Mouse (Mus musculus) adrenal gland, adult 8-10 months (tissue): Measurements from ENCODE around the gene Ajm1. TPM values are rescaled to one million over a fixed set of nuclear protein-coding genes. Genes with fewer than 3 reads are reported as not detected.
"Not testable (repeated sequence)": the region's sequence is repeated elsewhere in the genome, so short reads cannot be mapped to it uniquely, and the experiment has no call there.

ENCODE experiments used
- DNase-seq: peaks from one replicate; pipeline ENCODE4 v3.0.0; 2022
- total RNA-seq, 4 experiments: library from RNA; stranded (reverse); gene quantifications; 2 replicates each; pipeline ENCODE4 v1.2.4; 2022

Ajm1 gene
- total RNA-seq, 4 experiments from 2014 or later, result 1.6 to 4.8 (median 3.8) TPM

DNA sequence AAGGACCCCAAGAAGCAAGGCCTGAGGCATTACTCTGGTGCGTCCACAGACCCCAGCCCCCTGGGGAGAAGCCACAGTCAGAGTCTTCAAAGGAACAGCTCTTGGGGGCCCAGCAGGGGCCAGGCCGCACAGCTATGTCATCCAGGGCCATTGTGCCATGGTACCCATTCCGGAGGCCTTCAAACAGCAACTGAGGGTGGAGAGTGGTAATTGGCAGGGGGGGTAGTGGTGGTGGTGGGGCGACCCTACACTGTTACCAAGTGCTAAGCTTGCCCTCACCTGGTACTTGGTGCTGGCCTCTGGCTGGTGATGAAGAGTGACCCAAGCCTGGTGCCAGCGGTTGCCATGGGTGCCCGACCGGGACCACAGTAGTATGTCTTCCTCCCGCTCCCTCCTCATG is 15.8 kb downstream of the Ajm1 start:
- no peak for DNase-seq

- no peak for DNase-seq
These were observed 19.6 kb downstream of the Ajm1 start for GRCm38 (mm10) chr2:25561946-25562345.

DNA sequence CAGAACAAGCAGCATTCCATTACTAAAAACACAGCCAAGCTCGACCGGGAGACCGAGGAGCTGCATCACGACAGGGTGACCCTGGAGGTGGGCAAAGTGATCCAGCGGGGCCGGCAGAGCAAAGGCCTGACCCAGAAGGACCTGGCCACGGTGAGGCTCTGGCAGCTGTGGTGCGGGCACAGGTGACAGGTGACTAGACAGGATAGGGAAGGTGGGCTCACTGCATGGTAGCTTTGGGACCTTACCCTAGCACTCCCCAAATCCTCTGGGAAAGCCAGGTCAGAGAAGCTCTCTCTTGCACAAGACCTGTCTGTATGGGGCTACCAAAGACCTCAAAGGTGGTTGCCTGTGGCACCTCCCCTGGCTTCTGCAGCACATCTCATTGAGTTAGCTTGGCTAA is 21.0 kb downstream of the Ajm1 start:
- DNase-seq, result no peak

GRCm38 (mm10) chr2:25558774-25559173 is 22.8 kb downstream of the Ajm1 start:
- DNase-seq, result no peak

DNA sequence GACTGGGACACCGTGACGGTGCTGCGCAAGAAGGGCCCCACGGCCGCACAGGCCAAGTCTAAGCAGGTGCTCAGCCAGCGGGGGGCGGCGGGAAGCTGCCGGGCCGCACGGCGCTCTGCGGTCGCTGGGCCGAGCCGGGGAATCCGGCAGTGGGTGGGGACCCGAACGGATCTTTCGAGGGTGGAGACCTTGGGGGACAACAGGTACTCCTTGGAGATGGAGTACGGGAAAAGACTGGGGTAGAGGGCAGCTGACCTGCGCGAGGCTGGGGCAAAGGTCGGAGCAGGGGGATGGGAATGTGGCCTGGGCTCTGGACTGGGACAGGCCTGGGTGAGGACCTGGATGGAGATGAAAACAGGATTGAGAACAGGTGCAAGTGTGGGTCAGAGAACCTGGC is 23.6 kb downstream of the Ajm1 start:
- DNase-seq, result no peak

DNA sequence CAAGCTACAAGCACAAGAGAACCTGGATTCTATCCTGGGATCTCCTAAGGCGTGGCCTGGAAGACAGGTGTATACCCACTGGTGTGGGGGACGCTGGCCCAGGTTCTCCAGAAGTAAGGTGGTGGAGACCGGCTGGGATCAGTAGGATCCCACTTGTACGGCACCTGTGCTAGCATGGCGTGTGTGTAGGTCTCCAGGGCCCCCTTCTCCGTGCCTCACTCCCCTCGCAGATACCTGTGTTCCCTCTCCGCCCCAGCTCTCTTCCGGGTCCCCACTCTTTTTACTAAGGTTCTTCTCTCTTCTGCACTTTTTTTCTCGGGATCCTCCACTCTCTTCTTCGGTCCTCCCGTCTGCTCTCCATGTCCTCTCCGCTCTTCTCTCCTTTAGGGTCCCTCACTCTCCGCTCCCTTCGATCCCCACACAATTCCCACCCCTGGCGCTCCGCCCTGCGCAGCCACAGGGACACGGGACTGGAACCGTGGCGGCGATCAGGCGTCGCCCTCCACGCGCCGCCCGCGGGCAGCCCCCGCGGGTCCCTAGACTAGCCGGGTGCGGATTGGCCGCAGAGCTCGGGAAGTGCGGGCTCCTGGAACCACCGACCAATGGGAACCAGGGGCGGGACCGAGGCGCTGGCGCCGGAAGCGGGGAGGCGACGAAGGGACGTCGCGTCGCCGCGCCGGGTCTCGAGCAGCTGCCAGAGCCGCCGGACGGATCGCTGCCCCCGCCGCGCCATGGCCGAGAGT is 24.2 kb downstream of the Ajm1 start, which contains the start of gene Edf1:
Edf1 (plus strand) TSS at position 627 of the 743 bp plus-strand sequence.
- DNase-seq, result peak; percentile 94

- no peak for DNase-seq
These were observed 25.3 kb downstream of the Ajm1 start for GRCm38 (mm10) chr2:25556296-25556695.

GRCm38 (mm10) chr2:25555479-25555878 is 26.1 kb downstream of the Ajm1 start:
- DNase-seq, result not testable (repeated sequence)

DNA sequence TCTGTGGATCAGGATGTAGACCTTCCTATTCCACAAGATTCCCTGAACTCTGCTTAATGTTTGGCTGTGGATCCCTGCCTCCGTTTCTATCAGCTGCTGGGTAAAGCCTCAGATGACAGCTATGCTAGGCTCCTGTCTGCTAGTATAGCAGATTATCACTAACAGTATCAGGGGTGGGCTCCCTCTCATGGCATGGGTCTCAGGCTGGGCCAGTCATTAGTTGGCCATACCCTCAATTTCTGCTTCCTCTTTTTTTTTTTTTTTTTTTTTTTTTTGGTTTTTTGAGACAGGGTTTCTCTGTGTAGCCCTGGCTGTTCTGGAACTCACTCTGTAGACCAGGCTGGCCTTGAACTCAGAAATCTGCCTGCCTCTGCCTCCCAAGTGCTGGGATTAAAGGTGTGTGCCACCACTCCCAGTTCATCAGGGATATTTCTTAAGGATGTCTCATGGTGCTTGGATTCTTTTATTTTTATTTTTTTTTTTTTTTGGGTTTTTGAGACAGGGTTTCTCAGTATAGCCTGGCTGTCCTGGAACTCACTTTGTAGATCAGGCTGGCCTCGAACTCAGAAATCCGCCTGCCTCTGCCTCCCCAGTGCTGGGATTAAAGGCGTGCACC is 28.3 kb downstream of the Ajm1 start:
- DNase-seq, result not testable (repeated sequence)

DNA sequence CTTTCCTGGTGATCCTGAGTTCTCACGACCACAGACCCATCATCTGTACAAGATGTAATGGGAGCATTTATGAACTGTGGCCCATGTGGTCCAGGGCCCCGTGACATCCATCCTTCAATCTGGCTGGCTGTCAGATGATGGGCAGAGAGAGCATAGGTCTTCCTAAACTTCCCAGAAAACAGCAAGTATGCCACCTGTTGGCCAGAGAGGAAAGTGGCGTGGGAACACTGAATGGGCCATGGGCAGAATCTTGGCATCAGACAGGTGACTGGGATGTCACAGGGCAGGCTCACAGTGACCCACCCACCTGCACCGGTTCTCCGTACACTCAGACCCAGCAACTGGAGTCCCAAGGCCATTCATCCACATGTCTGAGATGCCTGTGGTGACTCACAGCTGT is 30.4 kb downstream of the Ajm1 start:
- DNase-seq, result no peak

- DNase-seq, result no peak
These were observed 32.3 kb downstream of the Ajm1 start for GRCm38 (mm10) chr2:25549021-25549991.

DNA sequence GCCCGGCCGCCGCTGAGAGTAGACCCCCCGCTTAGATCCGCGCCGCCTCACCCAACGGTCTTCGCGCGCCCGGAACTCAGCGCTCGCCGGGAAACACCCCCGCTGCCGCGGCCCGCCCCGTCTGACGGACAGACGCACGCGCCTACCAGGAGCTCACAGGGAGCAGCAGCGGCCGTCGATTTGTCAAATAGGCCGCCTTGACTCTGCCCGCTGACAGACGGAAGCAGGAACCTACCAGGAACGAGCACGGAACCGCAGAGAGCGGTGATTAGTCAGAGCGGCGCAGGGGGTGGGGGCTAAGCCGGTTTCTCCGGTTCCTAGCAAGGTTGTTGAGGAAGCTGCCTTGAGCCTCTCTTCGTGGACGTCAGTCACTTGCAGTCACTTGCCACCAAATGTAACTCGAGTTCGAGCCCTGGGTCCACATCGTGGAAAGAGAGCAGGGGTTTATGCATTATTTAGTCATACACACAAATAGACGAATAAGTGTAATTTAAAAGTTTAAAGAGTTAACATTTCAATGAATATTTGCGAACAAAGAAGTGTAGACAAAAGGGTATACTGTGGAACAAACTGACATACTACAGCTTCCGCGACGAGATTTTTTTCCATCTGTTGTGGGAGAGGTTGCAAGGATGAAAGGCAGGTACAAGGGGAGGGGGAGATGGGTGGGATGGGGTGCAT is 34.6 kb downstream of the Ajm1 start, which contains the start of gene Traf2:
Traf2 (minus strand) TSS at position 130 of the 681 bp plus-strand sequence.
- peak; percentile 99 for DNase-seq

- no peak for DNase-seq
These were observed 35.4 kb downstream of the Ajm1 start for GRCm38 (mm10) chr2:25545996-25546810.

- DNase-seq, result no peak
These were observed 39.8 kb downstream of the Ajm1 start for GRCm38 (mm10) chr2:25541644-25542367.

DNA sequence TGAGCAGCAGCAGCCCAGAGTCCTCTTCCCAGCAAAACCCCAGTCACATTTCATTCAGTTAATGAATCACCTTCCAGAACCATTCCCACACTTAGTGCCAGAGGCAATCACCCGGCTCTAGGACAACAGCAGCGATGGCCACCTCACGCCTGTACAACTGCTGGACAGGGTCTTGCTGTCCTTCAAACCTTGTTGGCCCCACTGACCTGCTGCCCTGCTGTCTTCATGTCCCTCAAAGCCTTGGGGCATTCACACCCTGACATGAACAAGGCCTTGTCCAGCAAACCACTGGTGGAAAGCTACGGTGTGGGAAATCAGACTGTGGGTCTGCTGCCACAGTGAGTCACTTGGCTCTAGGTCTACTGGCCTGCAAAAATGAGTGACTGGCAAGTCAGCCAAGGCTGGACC is 41.0 kb downstream of the Ajm1 start:
- peak; percentile 64 for DNase-seq

DNA sequence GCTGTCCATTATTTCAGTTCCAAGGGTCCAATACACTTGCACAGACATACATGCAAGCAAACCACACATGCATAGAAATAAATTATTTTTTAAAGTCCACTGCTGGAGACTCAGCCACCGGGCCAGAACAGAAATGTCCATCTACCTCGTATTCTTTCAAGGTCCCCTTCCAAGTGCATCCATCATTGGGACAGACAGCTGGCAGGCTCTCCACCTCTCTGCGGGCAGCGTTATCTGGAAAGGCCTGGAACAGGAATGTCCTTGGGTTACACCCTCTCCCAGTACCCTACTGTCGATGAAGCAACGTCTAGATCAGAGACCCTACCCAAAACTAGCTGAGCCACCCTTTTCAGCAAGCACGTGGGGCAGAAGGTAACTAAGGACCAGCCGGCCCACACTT is 45.0 kb downstream of the Ajm1 start:
- DNase-seq, result peak; percentile 82

DNA sequence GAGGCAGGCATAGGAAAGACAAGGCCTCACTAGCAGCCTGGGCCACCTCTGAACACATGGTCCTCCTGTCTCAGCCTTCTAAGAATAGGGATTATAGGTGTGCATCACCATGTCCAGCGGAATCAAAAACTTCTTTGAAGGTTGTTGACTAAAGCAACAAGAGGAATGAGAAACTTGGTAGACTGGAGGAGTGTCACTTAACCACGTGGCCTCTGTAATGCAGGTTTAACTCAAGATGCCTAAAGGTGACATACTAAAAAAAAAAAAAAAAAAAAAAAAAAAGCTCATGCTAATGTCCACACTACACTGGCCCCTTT is 46.7 kb downstream of the Ajm1 start:
- no peak for DNase-seq

DNA sequence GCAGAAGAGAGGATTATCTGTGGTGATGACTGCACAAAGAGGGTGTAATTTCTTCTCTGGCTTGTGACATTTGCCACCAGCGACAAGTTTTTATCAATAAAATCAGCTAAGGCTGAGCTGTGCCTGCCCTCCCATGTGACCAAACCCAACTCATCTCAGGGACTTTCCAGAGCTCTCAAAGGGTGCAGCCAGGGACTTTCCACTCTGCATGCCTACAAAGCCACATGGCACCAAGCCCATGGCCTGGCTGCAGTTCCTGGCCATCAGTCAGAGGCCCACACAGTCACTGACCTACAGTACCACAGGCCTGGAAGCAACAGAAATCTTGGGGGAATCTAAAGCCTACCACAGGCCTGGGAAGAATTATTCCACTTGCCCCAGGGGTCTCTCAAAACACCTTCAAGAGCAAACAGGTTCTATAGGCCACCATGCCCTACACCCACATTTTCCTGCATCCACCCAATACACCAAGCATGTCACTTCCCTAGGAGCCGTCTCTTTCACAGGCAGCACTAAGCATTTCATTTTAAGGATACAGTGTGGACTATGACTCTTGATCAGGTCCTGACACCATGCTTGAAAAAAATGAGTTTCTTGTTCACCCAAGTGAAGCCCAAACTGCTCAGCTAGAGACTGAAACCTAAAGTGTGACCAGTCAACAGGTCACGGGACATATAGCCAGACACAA is 47.2 kb downstream of the Ajm1 start:
- peak; percentile 93 for DNase-seq

DNA sequence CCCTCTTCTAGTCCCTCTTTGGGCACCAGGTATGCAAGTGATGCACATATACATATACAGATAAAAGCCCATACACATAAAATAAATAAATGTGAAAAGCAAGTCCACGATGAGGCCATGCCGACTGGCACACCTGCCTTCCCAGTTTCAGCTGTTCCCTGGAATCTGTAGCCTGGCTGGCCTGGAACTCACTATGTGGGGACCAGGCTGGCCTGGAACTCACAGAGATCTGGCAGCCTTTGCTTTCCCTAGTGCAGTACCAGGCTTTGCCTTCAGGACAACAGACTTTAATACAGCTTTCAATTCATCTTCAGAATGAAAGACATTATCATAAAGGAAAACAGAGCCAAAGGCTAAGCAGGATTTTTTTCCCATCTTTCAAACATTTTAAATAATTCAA is 47.9 kb downstream of the Ajm1 start:
- no peak for DNase-seq
